Mouse (Mus musculus): ENCODE measurements around the gene Fut9.

Fut9 gene

DNA sequence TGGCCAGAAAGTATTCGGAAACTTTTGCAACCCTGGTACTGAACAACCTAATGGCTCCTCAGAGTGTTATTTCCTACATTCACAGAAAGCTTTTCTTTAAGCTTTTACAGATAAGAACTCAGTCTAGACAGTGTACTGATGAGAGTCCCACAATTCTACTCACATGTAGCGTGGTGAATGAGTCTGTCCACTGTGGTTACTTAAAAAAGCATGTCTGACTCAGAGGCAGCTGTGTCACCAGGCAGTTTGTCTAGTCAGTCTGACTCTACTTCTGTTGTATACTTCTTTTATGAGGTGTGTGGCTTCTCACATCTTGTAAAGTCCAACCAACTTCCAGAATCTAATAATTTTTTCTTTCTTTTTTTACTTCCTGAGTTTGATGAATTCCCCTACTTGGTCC, 154.5 kb downstream of the Fut9 start:
- DNase-seq (ENCODE audit: low spot score in 2 of 2), result no peak

DNA sequence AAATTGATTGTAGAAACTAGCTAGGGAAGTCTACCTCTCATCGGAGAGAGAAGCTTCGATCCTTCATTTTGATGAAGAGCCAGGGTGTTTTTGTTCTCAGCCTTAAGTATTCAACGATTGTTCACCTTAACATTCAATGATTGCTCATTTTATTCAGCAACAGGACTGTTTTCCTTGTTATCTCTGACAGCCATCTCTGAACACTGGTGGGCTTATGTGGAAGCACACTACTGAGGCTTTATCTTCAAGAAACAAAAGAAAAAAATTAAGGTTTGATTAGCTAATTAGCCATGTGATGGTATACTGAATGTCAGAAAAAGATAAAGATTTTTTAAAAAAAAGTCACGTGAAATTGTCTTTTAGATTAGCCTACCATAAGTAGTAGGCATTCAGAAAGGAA, 158.1 kb downstream of the Fut9 start:
- no peak for DNase-seq (ENCODE audit: low spot score in 2 of 2)

DNA sequence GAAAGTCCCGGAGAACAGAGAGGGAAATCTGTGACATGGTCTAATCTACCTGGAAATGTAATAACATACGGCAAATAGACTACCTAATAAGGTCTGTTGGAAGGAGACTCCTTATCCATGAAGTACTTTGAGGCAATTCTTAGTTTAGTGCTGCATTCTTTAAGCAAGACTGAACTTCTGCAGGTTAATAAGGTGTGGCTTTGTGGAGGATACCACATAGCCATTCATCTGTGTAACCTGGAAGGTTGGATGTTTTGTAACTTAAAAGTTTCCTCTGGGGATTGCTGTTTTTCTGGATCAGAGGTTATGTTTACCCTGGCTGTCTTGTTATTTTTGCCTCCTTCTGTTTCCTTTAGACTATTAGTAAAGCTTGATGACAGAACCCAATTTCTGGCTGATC, 166.8 kb downstream of the Fut9 start:
- no peak for DNase-seq (ENCODE audit: low spot score in 2 of 2)

- DNase-seq (ENCODE audit: low spot score in 2 of 2), result no peak
These were observed 171.9 kb downstream of the Fut9 start for GRCm38 (mm10) chr4:25628113-25628512.

DNA sequence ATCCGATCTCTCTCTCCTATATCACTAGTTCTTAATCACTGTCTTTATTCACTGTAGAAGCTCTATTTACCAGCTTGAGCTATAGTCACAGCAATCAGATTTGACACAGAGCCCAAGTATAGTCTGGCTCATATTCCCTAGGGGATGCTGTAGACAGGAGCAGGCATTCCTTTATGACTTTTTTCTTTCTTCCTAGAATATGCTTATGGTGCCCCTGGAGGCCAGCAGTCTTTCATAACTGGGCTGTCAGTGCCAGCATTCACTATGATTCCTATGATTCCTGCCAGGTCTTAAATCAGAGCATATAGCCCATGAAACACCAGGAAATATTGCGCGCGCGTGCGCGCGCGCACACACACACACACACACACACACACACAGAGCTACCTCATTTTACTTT, 172.6 kb downstream of the Fut9 start:
- DNase-seq (ENCODE audit: low spot score in 2 of 2), result no peak

GRCm38 (mm10) chr4:25627039-25627438, 173.0 kb downstream of the Fut9 start:
- DNase-seq (ENCODE audit: low spot score in 2 of 2), result no peak

GRCm38 (mm10) chr4:25623176-25623575, 176.9 kb downstream of the Fut9 start:
- no peak for DNase-seq (ENCODE audit: low spot score in 2 of 2)

GRCm38 (mm10) chr4:25617301-25617700, 182.7 kb downstream of the Fut9 start:
- no peak for DNase-seq (ENCODE audit: low spot score in 2 of 2)

- DNase-seq (ENCODE audit: low spot score in 2 of 2), result no peak
These were observed 186.6 kb downstream of the Fut9 start for GRCm38 (mm10) chr4:25613426-25613825.

DNA sequence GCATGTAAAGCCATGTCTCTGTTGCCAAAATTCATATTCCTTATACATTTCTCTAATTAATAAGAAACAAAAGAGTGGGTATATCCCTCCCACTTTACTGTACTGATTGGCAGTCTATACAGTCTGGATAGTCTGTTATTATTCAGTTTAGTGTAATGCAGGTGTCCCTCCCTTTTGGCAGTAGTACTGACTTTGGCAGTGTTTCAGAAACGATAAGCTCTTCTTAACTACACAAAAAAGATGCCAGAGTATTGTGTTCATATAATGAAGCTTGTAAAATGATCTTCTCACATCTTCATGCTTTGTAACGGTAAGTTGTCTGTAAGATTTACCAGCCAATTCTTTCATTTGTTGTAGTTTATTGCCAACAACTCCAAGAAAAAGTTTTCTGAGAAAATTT, 189.6 kb downstream of the Fut9 start:
- DNase-seq (ENCODE audit: low spot score in 2 of 2), result no peak

DNA sequence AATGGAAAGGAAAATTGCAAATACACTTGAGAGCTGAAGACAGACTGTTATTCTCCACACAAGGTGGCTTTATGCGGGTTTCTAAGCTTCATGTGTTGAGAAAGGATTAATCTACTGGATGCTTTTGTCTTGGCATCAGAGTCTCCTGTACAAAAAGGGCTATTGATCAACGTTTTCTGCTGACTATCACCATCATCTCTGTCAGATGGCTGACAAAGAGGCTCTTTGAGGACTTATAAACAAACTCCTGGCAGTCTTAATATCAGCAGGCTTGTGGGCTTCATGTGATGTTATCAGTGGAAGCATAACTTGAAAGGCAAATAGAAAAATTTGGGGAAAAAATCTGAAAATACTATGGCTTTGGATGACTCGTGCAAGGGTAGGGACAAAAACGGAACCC, 206.8 kb downstream of the Fut9 start:
- DNase-seq (ENCODE audit: low spot score in 2 of 2), result no peak

Data from urinary bladder, postnatal 36 days (tissue).